Mouse (Mus musculus): ENCODE measurements around the gene Fam69b. TPM values are rescaled to one million over a fixed set of nuclear protein-coding genes. Genes with fewer than 3 reads are reported as not detected.

The Fam69b gene
- polyA plus RNA-seq, 1 experiment = 8.2 TPM

DNA sequence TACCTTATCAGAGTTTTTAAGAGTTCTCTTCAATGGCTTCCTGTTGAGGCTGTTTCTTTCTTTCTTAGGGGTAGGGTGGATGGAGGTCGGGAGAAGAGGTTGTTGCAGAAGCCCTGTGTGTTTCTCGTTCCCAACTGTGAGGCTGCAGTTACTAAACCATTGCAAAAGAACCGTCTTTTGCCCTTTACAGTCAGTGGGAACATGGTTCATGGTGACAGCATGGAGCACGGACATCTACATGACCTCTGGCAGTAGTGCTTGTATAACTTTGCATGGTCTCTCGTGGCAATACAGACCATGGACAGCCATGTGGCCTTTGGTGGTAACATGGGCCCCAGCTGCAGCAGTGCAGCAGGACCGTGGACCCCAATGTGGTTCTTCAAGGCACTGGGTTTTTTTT lies 10.9 kb upstream of the Fam69b start:
- Histone ChIP-seq H3K4me3 (ENCODE audit: insufficient read depth, poor library complexity, severe bottlenecking) (no peak overlapping the region), H3K79me3 (ENCODE audit: low read depth) (no peaks in the 10 kb centered on the region), H3K79me2 (ENCODE audit: control insufficient read depth, insufficient read depth) (no peaks in the 10 kb centered on the region), H3ac (ENCODE audit: control insufficient read depth, insufficient read length, low read depth) (no peak overlapping the region), H3K27me3 (ENCODE audit: control insufficient read depth, insufficient read depth, insufficient read length) (peaks cover 21% of the 10 kb centered on the region), H3K36me3 (ENCODE audit: control insufficient read depth, insufficient read depth) (no peaks in the 10 kb centered on the region)
- TF ChIP-seq MAX (IDR thresholded peaks at IDR 0.05) (no peak), CTCF (IDR thresholded peaks at IDR 0.05; ENCODE audit: control insufficient read depth, insufficient read depth, insufficient read length) (no peak), MYOG (IDR thresholded peaks at IDR 0.05; ENCODE audit: control insufficient read depth, extremely low read depth, insufficient read length) (no peak), CEBPB (IDR thresholded peaks at IDR 0.05; ENCODE audit: low read depth) (no peak), FOSL1 (IDR thresholded peaks at IDR 0.05; ENCODE audit: insufficient read depth, low read length, poor library complexity, severe bottlenecking) (no peak), MYOD1 (IDR thresholded peaks at IDR 0.05; ENCODE audit: control insufficient read depth, insufficient read length, low read depth) (no peak)

DNA sequence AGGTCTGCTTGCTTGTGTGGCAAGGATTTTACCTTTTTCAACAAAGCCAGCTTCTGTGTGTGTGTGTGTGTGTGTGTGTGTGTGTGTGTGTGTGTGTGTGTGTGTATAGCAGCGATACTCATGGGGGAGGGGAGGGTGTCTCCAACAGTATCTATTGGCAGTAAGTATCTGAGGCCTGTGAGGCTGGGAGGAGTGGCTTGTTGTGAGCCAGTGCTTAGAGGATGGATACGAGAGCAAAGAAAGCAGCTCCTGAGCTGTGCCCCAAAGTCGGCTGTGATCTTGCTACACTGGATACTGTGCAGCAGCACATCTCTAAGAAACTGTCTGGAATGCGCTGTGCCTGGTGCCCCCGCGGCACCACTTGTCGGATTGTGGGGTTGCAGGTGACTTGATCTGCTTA lies 10.3 kb upstream of the Fam69b start:
- H3K79me3 ChIP-seq (ENCODE audit: low read depth) = no peaks in the 10 kb centered on the region
- no peaks in the 10 kb centered on the region for H3K36me3 ChIP-seq (ENCODE audit: control insufficient read depth, insufficient read depth)
- H3K27me3 ChIP-seq (ENCODE audit: control insufficient read depth, insufficient read depth, insufficient read length) = peaks cover 21% of the 10 kb centered on the region
- TF ChIP-seq FOSL1 (IDR thresholded peaks at IDR 0.05; ENCODE audit: insufficient read depth, low read length, poor library complexity, severe bottlenecking) (no peak), MYOG (IDR thresholded peaks at IDR 0.05; ENCODE audit: control insufficient read depth, extremely low read depth, insufficient read length) (no peak), USF1 (IDR thresholded peaks at IDR 0.05; ENCODE audit: low read depth) (no peak), CEBPB (IDR thresholded peaks at IDR 0.05; ENCODE audit: low read depth) (no peak)
- H3K79me2 ChIP-seq (ENCODE audit: control insufficient read depth, insufficient read depth) = no peaks in the 10 kb centered on the region
- no peak overlapping the region for H3K4me3 ChIP-seq (ENCODE audit: insufficient read depth, poor library complexity, severe bottlenecking)
- no peak overlapping the region for H3ac ChIP-seq (ENCODE audit: control insufficient read depth, insufficient read length, low read depth)

DNA sequence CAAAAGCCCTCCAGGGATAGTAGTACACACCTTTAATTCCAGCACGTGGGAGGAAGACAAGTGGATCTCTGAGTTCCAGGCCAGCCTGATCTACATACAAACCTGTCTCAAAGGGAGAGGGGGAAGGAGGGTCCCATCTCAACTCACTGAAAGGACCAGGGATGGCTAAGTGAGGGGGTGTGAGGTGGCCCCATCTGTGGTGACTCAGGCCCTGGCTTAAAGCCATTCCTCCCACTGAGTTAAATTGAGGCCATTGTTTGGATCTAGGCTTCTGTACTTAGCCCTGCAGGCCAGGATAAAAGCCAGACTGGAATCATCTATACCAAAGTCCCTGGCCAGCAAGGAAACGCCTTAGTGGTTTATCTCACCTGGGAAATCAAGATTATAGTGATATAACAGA lies 7.0 kb upstream of the Fam69b start:
- Histone ChIP-seq H3K27me3 (ENCODE audit: control insufficient read depth, insufficient read depth, insufficient read length) (peaks cover 13% of the 10 kb centered on the region), H3K4me3 (ENCODE audit: insufficient read depth, poor library complexity, severe bottlenecking) (no peak overlapping the region), H3ac (ENCODE audit: control insufficient read depth, insufficient read length, low read depth) (no peak overlapping the region), H3K36me3 (ENCODE audit: control insufficient read depth, insufficient read depth) (no peaks in the 10 kb centered on the region), H3K79me3 (ENCODE audit: low read depth) (no peaks in the 10 kb centered on the region), H3K79me2 (ENCODE audit: control insufficient read depth, insufficient read depth) (no peaks in the 10 kb centered on the region)
- no peak for TF ChIP-seq CTCF (IDR thresholded peaks at IDR 0.05; ENCODE audit: control insufficient read depth, insufficient read depth, insufficient read length)
- no peak for TF ChIP-seq MYOG (IDR thresholded peaks at IDR 0.05; ENCODE audit: control insufficient read depth, extremely low read depth, insufficient read length)
- TF ChIP-seq USF1 (IDR thresholded peaks at IDR 0.05; ENCODE audit: low read depth) = no peak
- TF ChIP-seq FOSL1 (IDR thresholded peaks at IDR 0.05; ENCODE audit: insufficient read depth, low read length, poor library complexity, severe bottlenecking) = no peak
- no peak for TF ChIP-seq CEBPB (IDR thresholded peaks at IDR 0.05; ENCODE audit: low read depth)
- TF ChIP-seq MAX (IDR thresholded peaks at IDR 0.05) = no peak
- TF ChIP-seq MYOD1 (IDR thresholded peaks at IDR 0.05; ENCODE audit: control insufficient read depth, insufficient read length, low read depth) = no peak

DNA sequence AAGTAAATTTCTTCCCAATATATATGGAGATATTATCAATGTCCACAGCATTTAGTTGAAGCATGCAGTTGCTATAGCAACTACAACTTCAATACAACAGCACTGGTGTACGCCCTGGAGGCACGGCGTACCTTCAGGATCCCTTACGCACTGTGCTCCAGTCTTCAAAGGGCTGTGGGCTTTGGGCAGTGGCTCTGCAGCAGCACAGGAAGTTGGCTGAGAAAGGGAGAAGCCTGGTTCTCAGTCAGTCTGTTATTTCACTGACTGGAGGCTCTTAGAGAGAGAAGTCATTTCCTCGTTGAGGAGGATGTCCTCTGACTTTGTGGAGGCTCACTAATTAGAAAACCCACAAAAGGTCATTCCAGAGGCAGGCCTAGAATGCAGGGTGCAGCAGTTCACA lies 5.3 kb upstream of the Fam69b start:
- Histone ChIP-seq H3K79me3 (ENCODE audit: low read depth) (no peaks in the 10 kb centered on the region), H3K27me3 (ENCODE audit: control insufficient read depth, insufficient read depth, insufficient read length) (peaks cover 6% of the 10 kb centered on the region), H3K4me3 (ENCODE audit: insufficient read depth, poor library complexity, severe bottlenecking) (no peak overlapping the region), H3ac (ENCODE audit: control insufficient read depth, insufficient read length, low read depth) (no peak overlapping the region), H3K36me3 (ENCODE audit: control insufficient read depth, insufficient read depth) (no peaks in the 10 kb centered on the region), H3K79me2 (ENCODE audit: control insufficient read depth, insufficient read depth) (no peaks in the 10 kb centered on the region)
- no peak for TF ChIP-seq USF1 (IDR thresholded peaks at IDR 0.05; ENCODE audit: low read depth)

DNA sequence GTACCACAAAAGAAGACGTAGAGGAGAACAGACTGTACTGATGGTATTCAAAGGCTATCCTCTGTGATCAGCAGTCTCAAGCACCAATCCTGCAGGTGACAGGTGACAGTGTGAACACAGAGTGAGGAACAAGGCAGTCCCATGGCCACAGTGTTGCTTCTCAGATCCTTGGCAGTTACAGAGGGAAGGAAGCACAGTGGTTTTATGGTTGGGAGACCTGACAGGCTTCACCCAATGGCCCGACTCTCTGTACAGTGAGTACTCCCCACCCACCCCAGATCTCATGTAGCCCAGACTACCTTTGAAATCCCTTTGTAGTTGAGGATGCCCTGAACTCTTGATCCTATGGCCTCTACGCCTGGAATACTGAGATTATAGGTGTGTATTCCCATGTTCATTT lies 2.8 kb upstream of the Fam69b start:
- Histone ChIP-seq H3K36me3 (ENCODE audit: control insufficient read depth, insufficient read depth) (no peaks in the 10 kb centered on the region), H3K27me3 (ENCODE audit: control insufficient read depth, insufficient read depth, insufficient read length) (no peaks in the 10 kb centered on the region), H3K79me2 (ENCODE audit: control insufficient read depth, insufficient read depth) (no peaks in the 10 kb centered on the region), H3ac (ENCODE audit: control insufficient read depth, insufficient read length, low read depth) (no peak overlapping the region), H3K79me3 (ENCODE audit: low read depth) (no peaks in the 10 kb centered on the region), H3K4me3 (ENCODE audit: insufficient read depth, poor library complexity, severe bottlenecking) (no peak overlapping the region)
- TF ChIP-seq FOSL1 (IDR thresholded peaks at IDR 0.05; ENCODE audit: insufficient read depth, low read length, poor library complexity, severe bottlenecking) = no peak
- TF ChIP-seq MYOG (IDR thresholded peaks at IDR 0.05; ENCODE audit: control insufficient read depth, extremely low read depth, insufficient read length) = no peak
- no peak for TF ChIP-seq USF1 (IDR thresholded peaks at IDR 0.05; ENCODE audit: low read depth)
- TF ChIP-seq MAX (IDR thresholded peaks at IDR 0.05) = no peak
- no peak for TF ChIP-seq CEBPB (IDR thresholded peaks at IDR 0.05; ENCODE audit: low read depth)
- TF ChIP-seq MYOD1 (IDR thresholded peaks at IDR 0.05; ENCODE audit: control insufficient read depth, insufficient read length, low read depth) = no peak
- TF ChIP-seq CTCF (IDR thresholded peaks at IDR 0.05; ENCODE audit: control insufficient read depth, insufficient read depth, insufficient read length) = no peak

DNA sequence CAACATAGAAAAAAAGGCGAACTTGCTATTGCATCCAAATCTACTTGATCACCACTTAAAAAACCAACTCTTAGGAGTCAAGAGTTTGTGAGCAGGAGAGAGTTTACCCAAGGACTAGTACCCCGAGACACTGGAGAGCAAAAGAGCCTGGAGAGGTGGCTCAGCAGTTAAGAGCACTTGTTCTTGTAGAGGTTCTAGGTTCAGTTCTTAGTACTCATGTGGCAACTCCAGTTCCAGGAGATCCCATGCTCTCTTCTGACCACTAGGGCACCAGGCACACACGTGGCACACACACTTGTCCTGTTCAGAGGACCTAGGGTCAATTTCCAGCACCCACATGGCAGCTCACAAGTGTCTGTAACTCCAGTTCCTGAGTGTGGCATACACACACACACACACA lies 2.2 kb upstream of the Fam69b start:
- Histone ChIP-seq H3ac (ENCODE audit: control insufficient read depth, insufficient read length, low read depth) (no peak overlapping the region), H3K36me3 (ENCODE audit: control insufficient read depth, insufficient read depth) (no peaks in the 10 kb centered on the region)
- TF ChIP-seq CEBPB (IDR thresholded peaks at IDR 0.05; ENCODE audit: low read depth) = no peak
- no peak for TF ChIP-seq MYOD1 (IDR thresholded peaks at IDR 0.05; ENCODE audit: control insufficient read depth, insufficient read length, low read depth)
- TF ChIP-seq CTCF (IDR thresholded peaks at IDR 0.05; ENCODE audit: control insufficient read depth, insufficient read depth, insufficient read length) = no peak
- no peak for TF ChIP-seq FOSL1 (IDR thresholded peaks at IDR 0.05; ENCODE audit: insufficient read depth, low read length, poor library complexity, severe bottlenecking)
- TF ChIP-seq USF1 (IDR thresholded peaks at IDR 0.05; ENCODE audit: low read depth) = no peak

More for the DNA sequence above, 2.2 kb upstream of the Fam69b start:
- Histone ChIP-seq H3K4me3 (ENCODE audit: insufficient read depth, poor library complexity, severe bottlenecking) (no peak overlapping the region), H3K79me2 (ENCODE audit: control insufficient read depth, insufficient read depth) (no peaks in the 10 kb centered on the region), H3K79me3 (ENCODE audit: low read depth) (no peaks in the 10 kb centered on the region), H3K27me3 (ENCODE audit: control insufficient read depth, insufficient read depth, insufficient read length) (no peaks in the 10 kb centered on the region)

Measured in C2C12 (cell line).